Mouse (Mus musculus): Measurements from ENCODE around the gene Tle1. TPM values are rescaled to one million over a fixed set of nuclear protein-coding genes. Genes with fewer than 3 reads are reported as not detected.

Tle1 gene
- polyA plus RNA-seq, 1 experiment from 2014 or later: 8.7 TPM

- peaks cover 15% of the 10 kb centered on the region for H3K4me1 ChIP-seq (ENCODE audit: control insufficient read depth, low read depth, low read length)
- ATAC-seq (ENCODE audit: low read depth): peak; percentile 40
These were observed 1.8 kb downstream of the Tle1 start for GRCm38 (mm10) chr4:72198877-72199411.

GRCm38 (mm10) chr4:72197888-72198605, 2.7 kb downstream of the Tle1 start:
- Histone ChIP-seq H3K27me3 (ENCODE audit: control insufficient read depth, insufficient read depth, low read depth, low read length) (peaks cover 6% of the 10 kb centered on the region; the same call in 1 of the 2 replicates), H3K4me2 (ENCODE audit: low read depth, low read length) (peak overlapping the region; percentile 96), H3K4me1 (ENCODE audit: control insufficient read depth, low read depth, low read length) (peaks cover 15% of the 10 kb centered on the region), H3K9me3 (replicated peaks; ENCODE audit: control insufficient read depth, low read length) (no peaks in the 10 kb centered on the region), H3K9ac (ENCODE audit: low read depth, low read length) (no peak overlapping the region; the same call in 1 of the 2 replicates), H3K27ac (ENCODE audit: low read length) (peak overlapping the region; percentile 74), H3K36me3 (ENCODE audit: control insufficient read depth, insufficient read depth) (no peaks in the 10 kb centered on the region; the same call in 1 of the 2 replicates), H3K4me3 (ENCODE audit: low read depth, low read length) (peak overlapping the region; percentile 78)
- no peak for ATAC-seq (ENCODE audit: low read depth)
- 49% methylated on average over 7 of the region's 7 CpGs for WGBS (ENCODE audit: insufficient replicate concordance)

More at GRCm38 (mm10) chr4:72198877-72199411, 1.8 kb downstream of the Tle1 start:
- WGBS (ENCODE audit: insufficient replicate concordance): under 1% methylated on average over 22 of the region's 22 CpGs
- peaks cover 6% of the 10 kb centered on the region; the same call in 1 of the 2 replicates for H3K27me3 ChIP-seq (ENCODE audit: control insufficient read depth, insufficient read depth, low read depth, low read length)
- H3K4me3 ChIP-seq (ENCODE audit: low read depth, low read length): peak overlapping the region; percentile 78
- H3K36me3 ChIP-seq (ENCODE audit: control insufficient read depth, insufficient read depth): no peaks in the 10 kb centered on the region; the same call in 1 of the 2 replicates
- peak overlapping the region; percentile 76 for H3K9ac ChIP-seq (ENCODE audit: low read depth, low read length)
- H3K27ac ChIP-seq (ENCODE audit: low read length): peak overlapping the region; percentile 84; the same call in 1 of the 2 replicates
- no peaks in the 10 kb centered on the region for H3K9me3 ChIP-seq (replicated peaks; ENCODE audit: control insufficient read depth, low read length)
- peak overlapping the region; percentile 96 for H3K4me2 ChIP-seq (ENCODE audit: low read depth, low read length)

DNA sequence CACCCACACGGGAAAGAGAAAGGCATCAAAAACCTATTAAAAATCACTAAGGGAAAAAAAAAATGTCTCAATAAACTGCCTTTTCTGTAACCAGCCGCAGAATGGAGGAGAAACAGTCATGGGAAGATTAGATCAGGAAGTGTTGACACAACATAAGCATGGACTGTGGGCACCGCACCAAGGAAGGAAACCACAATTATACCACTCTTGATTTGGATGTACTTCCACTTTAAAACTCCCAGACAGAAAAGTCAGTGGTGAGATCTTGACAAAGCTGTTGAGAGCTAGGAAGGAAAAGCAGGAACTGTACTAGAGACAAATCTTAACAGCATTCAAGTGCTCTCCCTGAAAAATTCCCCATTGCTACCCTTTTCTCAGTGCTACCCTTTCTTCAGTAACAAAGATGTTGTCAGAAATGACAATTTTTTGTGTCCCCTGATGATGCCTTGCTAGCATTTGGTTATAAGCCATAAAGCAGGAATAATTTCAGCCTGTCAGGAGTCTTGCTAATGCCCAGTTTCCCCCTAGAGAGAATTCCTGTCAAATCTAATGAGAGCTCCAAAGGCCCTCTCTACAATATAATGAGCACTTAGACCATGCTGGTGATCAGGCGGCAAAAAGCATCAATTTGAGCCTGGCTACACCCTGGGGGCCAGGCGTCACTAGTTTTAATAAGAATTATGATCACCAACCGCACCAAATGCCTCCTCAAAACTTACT, 5.4 kb downstream of the Tle1 start:
- H3K4me3 ChIP-seq (ENCODE audit: low read depth, low read length): no peak overlapping the region
- no peaks in the 10 kb centered on the region for H3K9me3 ChIP-seq (replicated peaks; ENCODE audit: control insufficient read depth, low read length)
- H3K4me1 ChIP-seq (ENCODE audit: control insufficient read depth, low read depth, low read length): peaks cover 15% of the 10 kb centered on the region
- H3K9ac ChIP-seq (ENCODE audit: low read depth, low read length): no peak overlapping the region
- H3K27me3 ChIP-seq (ENCODE audit: control insufficient read depth, insufficient read depth, low read depth, low read length): no peaks in the 10 kb centered on the region
- WGBS (ENCODE audit: insufficient replicate concordance): 45% methylated on average over 6 of the region's 6 CpGs
- H3K36me3 ChIP-seq (ENCODE audit: control insufficient read depth, insufficient read depth): no peaks in the 10 kb centered on the region; the same call in 1 of the 2 replicates
- no peak for ATAC-seq (ENCODE audit: low read depth)
- no peak overlapping the region for H3K4me2 ChIP-seq (ENCODE audit: low read depth, low read length)
- H3K27ac ChIP-seq (ENCODE audit: low read length): no peak overlapping the region

DNA sequence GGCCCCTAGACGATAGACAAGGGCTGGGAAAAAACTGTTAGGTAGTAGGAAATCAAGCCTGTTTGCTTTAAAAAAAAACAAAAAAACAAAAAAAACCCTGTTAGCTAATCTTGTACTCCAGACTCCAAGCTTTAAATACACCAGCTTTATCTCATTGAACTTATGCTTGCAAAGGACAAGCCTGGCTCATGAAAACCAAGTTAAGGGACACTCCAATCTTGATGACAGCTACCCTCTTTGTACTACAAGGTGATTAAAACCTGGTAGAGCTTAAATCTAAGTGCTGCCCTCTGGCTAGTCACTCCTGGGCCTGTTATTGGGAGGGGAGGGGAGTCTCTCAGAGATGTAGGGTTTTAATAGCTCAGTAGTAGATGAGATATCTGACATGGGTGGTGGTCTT, 7.4 kb downstream of the Tle1 start:
- no peaks in the 10 kb centered on the region for H3K27me3 ChIP-seq (ENCODE audit: control insufficient read depth, insufficient read depth, low read depth, low read length)
- WGBS (ENCODE audit: insufficient replicate concordance): 34% methylated on average over 1 of the region's 1 CpGs
- ATAC-seq (ENCODE audit: low read depth): no peak
- H3K36me3 ChIP-seq (ENCODE audit: control insufficient read depth, insufficient read depth): no peaks in the 10 kb centered on the region; the same call in 1 of the 2 replicates
- no peak overlapping the region for H3K27ac ChIP-seq (ENCODE audit: low read length)
- no peak overlapping the region for H3K4me2 ChIP-seq (ENCODE audit: low read depth, low read length)
- H3K9me3 ChIP-seq (replicated peaks; ENCODE audit: control insufficient read depth, low read length): no peaks in the 10 kb centered on the region
- H3K4me3 ChIP-seq (ENCODE audit: low read depth, low read length): no peak overlapping the region
- H3K4me1 ChIP-seq (ENCODE audit: control insufficient read depth, low read depth, low read length): peaks cover 12% of the 10 kb centered on the region
- H3K9ac ChIP-seq (ENCODE audit: low read depth, low read length): no peak overlapping the region

GRCm38 (mm10) chr4:72184476-72184875, 16.2 kb downstream of the Tle1 start:
- no peak overlapping the region for H3K27ac ChIP-seq (ENCODE audit: low read length)
- no peaks in the 10 kb centered on the region for H3K27me3 ChIP-seq (ENCODE audit: control insufficient read depth, insufficient read depth, low read depth, low read length)
- no peaks in the 10 kb centered on the region for H3K9me3 ChIP-seq (replicated peaks; ENCODE audit: control insufficient read depth, low read length)
- 0 out of 2 replicates have a peak, but pooled peaks have one; percentile 19 for ATAC-seq (ENCODE audit: low read depth)
- no peak overlapping the region for H3K9ac ChIP-seq (ENCODE audit: low read depth, low read length)
- H3K4me3 ChIP-seq (ENCODE audit: low read depth, low read length): no peak overlapping the region
- no peaks in the 10 kb centered on the region; the same call in 1 of the 2 replicates for H3K4me1 ChIP-seq (ENCODE audit: control insufficient read depth, low read depth, low read length)
- 70% methylated on average over 5 of the region's 5 CpGs for WGBS (ENCODE audit: insufficient replicate concordance)
- H3K4me2 ChIP-seq (ENCODE audit: low read depth, low read length): no peak overlapping the region
- H3K36me3 ChIP-seq (ENCODE audit: control insufficient read depth, insufficient read depth): no peaks in the 10 kb centered on the region

GRCm38 (mm10) chr4:72182343-72182988, 18.3 kb downstream of the Tle1 start:
- H3K9me3 ChIP-seq (replicated peaks; ENCODE audit: control insufficient read depth, low read length): no peaks in the 10 kb centered on the region
- no peak overlapping the region for H3K4me3 ChIP-seq (ENCODE audit: low read depth, low read length)
- H3K27me3 ChIP-seq (ENCODE audit: control insufficient read depth, insufficient read depth, low read depth, low read length): no peaks in the 10 kb centered on the region
- H3K9ac ChIP-seq (ENCODE audit: low read depth, low read length): no peak overlapping the region
- H3K36me3 ChIP-seq (ENCODE audit: control insufficient read depth, insufficient read depth): no peaks in the 10 kb centered on the region
- no peak for ATAC-seq (ENCODE audit: low read depth)
- H3K4me2 ChIP-seq (ENCODE audit: low read depth, low read length): no peak overlapping the region
- H3K4me1 ChIP-seq (ENCODE audit: control insufficient read depth, low read depth, low read length): no peaks in the 10 kb centered on the region; the same call in 1 of the 2 replicates
- no peak overlapping the region for H3K27ac ChIP-seq (ENCODE audit: low read length)

DNA sequence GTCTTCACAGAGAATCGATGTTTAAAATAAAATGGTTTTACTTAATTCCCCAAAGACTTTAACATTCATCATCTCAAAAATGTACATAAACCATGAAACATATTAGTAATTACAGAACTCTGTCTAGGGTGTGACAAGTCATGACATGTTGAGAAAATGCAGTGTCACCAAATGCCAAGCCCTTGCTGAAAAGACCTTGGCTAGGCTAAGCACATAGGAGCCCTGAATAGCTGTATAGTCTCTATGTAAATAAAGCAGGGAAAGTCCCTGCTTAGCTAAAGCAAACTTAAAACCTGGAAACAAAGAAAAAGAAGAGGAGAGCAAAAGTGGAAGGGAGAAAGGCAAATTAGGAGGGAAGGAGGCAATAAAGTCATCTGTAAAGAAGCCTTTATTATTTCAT, 24.8 kb downstream of the Tle1 start:
- Histone ChIP-seq H3K4me1 (ENCODE audit: control insufficient read depth, low read depth, low read length) (no peaks in the 10 kb centered on the region), H3K9me3 (replicated peaks; ENCODE audit: control insufficient read depth, low read length) (no peaks in the 10 kb centered on the region), H3K27ac (ENCODE audit: low read length) (no peak overlapping the region), H3K4me2 (ENCODE audit: low read depth, low read length) (no peak overlapping the region), H3K9ac (ENCODE audit: low read depth, low read length) (no peak overlapping the region), H3K36me3 (ENCODE audit: control insufficient read depth, insufficient read depth) (no peaks in the 10 kb centered on the region), H3K27me3 (ENCODE audit: control insufficient read depth, insufficient read depth, low read depth, low read length) (no peaks in the 10 kb centered on the region), H3K4me3 (ENCODE audit: low read depth, low read length) (no peak overlapping the region)
- WGBS (ENCODE audit: insufficient replicate concordance): 74% methylated on average over 1 of the region's 1 CpGs
- ATAC-seq (ENCODE audit: low read depth): peak; percentile 56; the same call in 1 of the 2 replicates

DNA sequence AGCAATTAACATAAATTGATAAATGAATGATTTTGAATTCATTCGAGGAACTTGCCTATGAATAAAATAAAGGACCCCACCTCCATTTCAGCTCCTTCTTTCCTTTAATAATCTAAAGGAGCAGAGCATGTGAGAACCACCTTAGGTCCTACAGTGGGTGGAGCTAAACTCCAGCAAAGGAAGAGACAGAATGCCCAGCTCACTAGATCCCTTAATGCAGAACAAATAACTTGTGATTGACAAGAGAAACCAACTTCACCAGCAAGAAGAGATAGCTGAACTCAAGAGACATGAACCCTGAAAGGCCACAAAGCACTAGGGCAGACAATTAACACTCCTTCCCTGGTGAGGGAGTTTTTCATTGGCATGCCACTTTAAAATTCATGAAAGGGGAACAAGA, 32.5 kb downstream of the Tle1 start:
- Histone ChIP-seq H3K27me3 (ENCODE audit: control insufficient read depth, insufficient read depth, low read depth, low read length) (no peaks in the 10 kb centered on the region), H3K9me3 (replicated peaks; ENCODE audit: control insufficient read depth, low read length) (no peaks in the 10 kb centered on the region), H3K4me2 (ENCODE audit: low read depth, low read length) (no peak overlapping the region), H3K4me1 (ENCODE audit: control insufficient read depth, low read depth, low read length) (no peaks in the 10 kb centered on the region; the same call in 1 of the 2 replicates), H3K27ac (ENCODE audit: low read length) (no peak overlapping the region), H3K9ac (ENCODE audit: low read depth, low read length) (no peak overlapping the region), H3K4me3 (ENCODE audit: low read depth, low read length) (no peak overlapping the region), H3K36me3 (ENCODE audit: control insufficient read depth, insufficient read depth) (no peaks in the 10 kb centered on the region)
- WGBS (ENCODE audit: insufficient replicate concordance): 33% methylated on average over 1 of the region's 1 CpGs
- no peak for ATAC-seq (ENCODE audit: low read depth)

Data from liver, embryonic 16.5 days (tissue).